Mouse (Mus musculus) brain, embryonic 14.5 days (tissue): ENCODE measurements around the gene Ssr1. TPM values are rescaled to one million over a fixed set of nuclear protein-coding genes. Genes with fewer than 3 reads are reported as not detected.
A peak's percentile ranks its signal among the peaks of the same experiment; 100 is the strongest.

Experiments used
- DNase-seq: peaks from one replicate; pipeline ENCODE4 v3.0.0-alpha.2; 2011; ENCODE audit warnings: low read depth
- CTCF ChIP-seq: fragments of 200-500 bp; IDR thresholded peaks from 2 replicates; pipeline ENCODE4 v1.5.1; 2012; ENCODE audit warnings: inconsistent platforms, mild to moderate bottlenecking, moderate library complexity, borderline replicate concordance; ENCODE audit not compliant: insufficient read depth, insufficient read length; ENCODE audit errors: extremely low read depth
- POLR2A ChIP-seq: fragments of 200-500 bp; IDR thresholded peaks from 2 replicates; pipeline ENCODE4 v1.6.1; 2012; ENCODE audit warnings: mild to moderate bottlenecking, inconsistent platforms, borderline replicate concordance; ENCODE audit not compliant: poor library complexity, insufficient read depth, insufficient read length, severe bottlenecking; ENCODE audit errors: extremely low read depth
- polyA plus RNA-seq: library from polyadenylated mRNA; depleted of rRNA; stranded (reverse); fragments of >200 nt; gene quantifications from 2 replicates; pipeline ENCODE4 v1.2.3, GENCODE M21; 2012

The Ssr1 gene
- polyA plus RNA-seq, 1 experiment: 23.9 TPM

DNA sequence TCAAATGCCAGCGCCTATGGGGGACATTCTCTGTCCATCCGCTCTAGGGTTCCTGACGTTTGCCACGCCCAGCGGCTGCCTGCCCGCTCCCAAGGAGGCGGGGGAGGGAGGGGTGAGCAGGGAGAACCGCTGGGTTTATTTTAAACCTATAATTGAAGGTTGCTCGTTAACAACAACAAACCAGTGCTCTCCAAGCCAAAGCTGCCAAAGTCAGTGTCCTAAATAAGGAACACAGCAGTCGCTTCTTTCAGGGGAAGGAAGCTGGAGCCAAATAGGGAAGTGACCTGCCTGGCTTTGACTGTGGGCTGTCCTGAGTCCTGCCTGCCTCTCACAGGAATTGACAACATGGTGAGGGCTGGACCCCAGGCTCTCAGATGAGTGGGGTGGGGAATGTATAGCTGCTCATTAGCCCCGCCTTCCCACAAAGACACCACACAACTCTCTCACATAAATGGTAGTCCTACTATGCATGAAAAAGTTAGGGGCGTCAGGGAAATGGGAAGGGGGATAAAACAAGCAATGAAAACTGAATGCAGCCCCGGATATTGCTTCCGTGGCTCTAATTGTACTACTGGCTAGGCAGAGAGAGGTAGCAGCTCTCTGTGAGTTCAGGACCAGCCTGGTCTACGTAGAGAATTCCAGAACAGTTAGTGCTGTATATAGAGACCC lies 34.6 kb downstream of the Ssr1 start:
- no peak for DNase-seq
- TF ChIP-seq POLR2A (no peak), CTCF (no peak)

GRCm38 (mm10) chr13:37958498-37959238 lies 35.3 kb downstream of the Ssr1 start:
- no peak for DNase-seq
- TF ChIP-seq CTCF (no peak), POLR2A (no peak)

- TF ChIP-seq CTCF (no peak), POLR2A (no peak)
Measured at GRCm38 (mm10) chr13:37954318-37954717, 39.7 kb downstream of the Ssr1 start.

DNA sequence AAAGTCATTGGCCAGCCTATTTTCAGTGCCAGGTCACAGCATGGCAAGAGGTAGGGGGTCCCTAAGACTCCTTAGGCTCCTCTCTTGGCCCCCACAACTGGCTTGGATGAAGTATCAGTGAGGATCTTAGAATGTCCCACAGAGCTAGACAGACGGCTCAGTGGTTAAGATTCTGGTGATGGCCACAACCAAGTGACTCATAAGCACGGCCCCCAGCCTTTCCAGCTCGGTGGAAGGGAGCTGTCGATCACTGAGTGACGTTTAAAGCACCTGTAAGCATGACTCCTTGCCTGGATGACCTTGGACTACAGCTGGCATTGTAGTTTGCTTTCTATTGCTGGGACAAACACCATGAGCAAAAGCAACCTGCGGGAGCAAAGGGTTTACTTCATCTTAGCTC lies 41.0 kb downstream of the Ssr1 start:
- no peak for DNase-seq
- no peak for TF ChIP-seq POLR2A
- no peak for TF ChIP-seq CTCF

More at GRCm38 (mm10) chr13:37954318-37954717, 39.7 kb downstream of the Ssr1 start:
- no peak for DNase-seq

DNA sequence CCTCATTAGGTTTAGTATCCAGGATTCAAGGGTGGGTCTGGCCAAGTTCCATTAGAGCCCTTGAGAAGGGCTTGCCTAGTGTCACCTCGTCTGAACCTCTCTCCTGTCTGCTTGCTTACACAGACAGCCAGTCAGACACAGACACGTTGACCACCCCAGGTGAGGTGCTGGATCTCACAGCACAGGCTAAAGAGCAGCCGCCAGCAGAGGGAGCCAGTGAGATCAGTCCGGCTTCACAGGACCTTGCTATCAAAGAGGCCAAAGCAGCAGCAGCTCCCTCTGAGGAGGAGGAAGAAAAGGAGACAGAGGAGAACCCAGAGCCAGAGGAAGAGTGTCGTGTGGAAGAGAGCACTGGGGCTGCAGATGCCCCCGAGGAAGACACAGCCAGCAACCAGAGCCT lies 47.3 kb downstream of the Ssr1 start:
- TF ChIP-seq POLR2A (no peak), CTCF (peak; percentile 89)
- DNase-seq: peak; percentile 78

DNA sequence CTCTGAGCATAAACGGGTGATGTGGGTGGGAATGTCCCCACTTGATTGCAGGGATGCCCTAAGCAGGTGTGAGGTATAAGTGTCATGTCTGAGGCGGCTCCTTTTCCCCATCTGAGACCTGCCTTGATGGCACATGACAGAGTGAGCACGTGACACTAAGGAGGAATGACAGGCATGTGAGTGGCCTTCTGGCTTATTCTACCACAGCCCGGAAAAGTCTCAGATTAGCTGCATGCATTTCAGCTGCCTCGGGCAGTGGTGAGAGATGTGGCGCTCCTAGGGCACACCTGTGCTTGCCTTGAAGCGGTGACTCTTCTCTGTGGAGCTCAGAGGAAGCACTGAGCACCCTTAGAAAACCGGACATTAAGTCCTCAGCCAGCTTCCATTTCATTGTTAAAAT lies 48.6 kb downstream of the Ssr1 start:
- TF ChIP-seq POLR2A: no peak
- no peak for TF ChIP-seq CTCF
- DNase-seq: no peak

DNA sequence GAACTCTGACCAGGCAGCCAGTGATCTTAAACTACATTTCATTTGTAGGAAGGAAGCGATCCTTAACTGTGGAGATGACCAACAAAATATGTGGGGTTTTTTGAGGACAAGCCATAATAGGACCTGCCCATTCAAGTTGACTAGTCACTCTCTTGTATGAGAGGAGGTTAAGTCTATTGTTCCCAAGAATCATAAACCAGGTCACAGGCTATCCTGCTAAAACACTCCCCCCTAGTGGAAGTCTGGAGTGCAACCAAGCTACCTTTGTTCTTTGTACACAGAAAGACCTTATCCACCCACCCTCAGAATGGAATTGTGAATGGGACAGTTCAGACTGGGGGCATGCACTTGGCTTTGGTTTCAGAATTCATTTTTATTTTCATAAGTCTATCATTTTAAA lies 49.7 kb downstream of the Ssr1 start:
- no peak for TF ChIP-seq POLR2A
- TF ChIP-seq CTCF: peak; percentile 56; the same call in 1 of the 2 replicates
- peak; percentile 63 for DNase-seq

DNA sequence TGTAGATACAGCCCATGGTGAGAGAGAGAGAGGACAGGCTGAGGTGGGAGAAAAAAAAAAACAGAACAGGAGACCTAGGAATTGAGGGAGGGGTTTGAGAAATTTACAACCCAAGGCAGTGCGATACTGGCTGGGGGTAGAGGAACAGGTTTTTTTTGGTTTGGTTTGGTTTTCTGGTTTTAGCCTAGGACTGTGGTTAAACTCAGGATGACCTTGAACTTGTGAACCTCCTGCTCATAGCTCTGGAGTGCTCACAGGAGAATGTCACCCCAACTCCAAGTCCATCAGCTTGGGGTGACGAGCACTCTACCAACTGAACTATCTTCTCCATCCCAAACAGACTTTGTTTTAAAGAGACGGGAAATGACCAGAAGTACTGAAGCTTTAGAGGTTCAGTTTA lies 50.6 kb downstream of the Ssr1 start:
- DNase-seq: no peak
- no peak for TF ChIP-seq POLR2A
- no peak for TF ChIP-seq CTCF

- TF ChIP-seq CTCF (no peak), POLR2A (no peak)
- no peak for DNase-seq
Measured at GRCm38 (mm10) chr13:37942887-37943331, 51.1 kb downstream of the Ssr1 start.

DNA sequence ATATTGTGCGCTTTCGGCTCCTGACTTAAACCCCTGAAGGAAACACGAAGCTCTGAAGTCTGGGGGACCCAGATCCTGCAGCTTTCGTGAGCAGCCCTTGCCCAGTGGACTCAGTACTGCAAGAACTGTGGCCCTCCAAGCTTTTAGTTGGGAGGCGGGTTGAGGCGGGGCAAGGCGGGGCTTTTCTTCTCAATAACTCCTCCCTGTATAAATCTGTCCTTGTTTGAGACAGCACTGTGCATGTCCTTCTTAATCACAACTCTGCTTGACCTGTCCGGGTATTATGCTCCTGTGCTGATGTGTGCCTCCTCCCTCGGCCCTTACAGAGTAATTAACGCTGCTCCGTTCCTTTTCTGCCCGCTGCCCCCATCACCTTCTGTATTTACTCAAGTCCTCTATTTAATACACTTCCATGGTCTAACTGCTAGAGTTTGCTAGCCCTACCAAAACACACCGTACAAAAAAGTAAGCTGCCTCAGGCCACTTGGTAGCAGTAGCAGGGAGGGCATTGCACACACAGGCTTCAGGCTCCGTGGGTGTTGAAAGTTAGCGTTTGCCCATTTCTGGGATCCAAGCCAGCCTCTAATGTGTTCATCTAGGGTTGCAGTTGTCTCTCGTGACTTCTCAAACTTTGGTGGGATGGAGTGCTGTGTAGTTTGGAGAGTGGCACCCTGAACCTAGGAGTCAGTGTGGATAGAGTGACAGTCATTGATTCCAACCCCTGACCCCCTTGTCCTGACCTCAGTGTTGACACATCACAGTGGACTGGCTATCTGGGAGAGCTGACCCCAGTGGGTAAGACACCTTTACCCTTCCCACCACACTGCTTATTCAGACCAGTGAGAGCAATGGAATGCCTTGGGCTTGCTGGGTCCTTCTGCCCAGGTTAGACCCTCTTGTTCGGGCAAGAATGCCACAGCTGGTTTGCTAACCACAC lies 51.8 kb downstream of the Ssr1 start:
- DNase-seq: no peak
- no peak for TF ChIP-seq CTCF
- no peak for TF ChIP-seq POLR2A

- TF ChIP-seq POLR2A: no peak
- TF ChIP-seq CTCF: no peak
- DNase-seq: no peak
Measured at GRCm38 (mm10) chr13:37941138-37941645, 52.8 kb downstream of the Ssr1 start.
